In genomic region chr14:121613490-121613889, GRCm38 (mm10) we compare ENCODE assay signal across 17 mouse cellular contexts.
"Had no signal": no experiment of that assay in that cellular context is flagged by ENCODE, and none has a peak within 500 bp of the region (broad histone marks: within the 10 kb centered on the region; RNA-seq: fewer than 3 reads in every experiment).

No protein-coding gene starts in this region.

- H3K27ac ChIP-seq: left cerebral cortex, adult 2 months; limb, embryonic 10.5 days; liver, embryonic 15.5 days; midbrain, embryonic 10.5 days; neural tube, embryonic 12.5 days; stomach, postnatal 0 days had no signal

- DNase-seq: kidney, adult 18-20 months; kidney, postnatal 10 days; kidney, postnatal 4 days; lung, embryonic 14.5 days; lung, postnatal 10 days; lung, postnatal 4 days; midbrain, embryonic 14.5 days; retina, postnatal 1 day; right cerebral cortex, postnatal 14 days; thymus, postnatal 36 days had no signal

- H3K4me3 ChIP-seq: left cerebral cortex, adult 2 months; limb, embryonic 10.5 days; liver, embryonic 15.5 days; midbrain, embryonic 10.5 days; myocyte; neural tube, embryonic 12.5 days had no signal
